Mouse (Mus musculus) lung, postnatal 0 days (tissue): ENCODE measurements around the gene Kcnn4.

Source experiments
- CTCF ChIP-seq: IDR thresholded peaks from 2 replicates; pipeline ENCODE4 v1.5.1; 2016; ENCODE audit warnings: antibody characterized with exemption, mild to moderate bottlenecking
- EP300 ChIP-seq: IDR thresholded peaks from 2 replicates; pipeline ENCODE4 v1.6.1; 2016; ENCODE audit warnings: antibody characterized with exemption, mild to moderate bottlenecking, control low read depth

DNA sequence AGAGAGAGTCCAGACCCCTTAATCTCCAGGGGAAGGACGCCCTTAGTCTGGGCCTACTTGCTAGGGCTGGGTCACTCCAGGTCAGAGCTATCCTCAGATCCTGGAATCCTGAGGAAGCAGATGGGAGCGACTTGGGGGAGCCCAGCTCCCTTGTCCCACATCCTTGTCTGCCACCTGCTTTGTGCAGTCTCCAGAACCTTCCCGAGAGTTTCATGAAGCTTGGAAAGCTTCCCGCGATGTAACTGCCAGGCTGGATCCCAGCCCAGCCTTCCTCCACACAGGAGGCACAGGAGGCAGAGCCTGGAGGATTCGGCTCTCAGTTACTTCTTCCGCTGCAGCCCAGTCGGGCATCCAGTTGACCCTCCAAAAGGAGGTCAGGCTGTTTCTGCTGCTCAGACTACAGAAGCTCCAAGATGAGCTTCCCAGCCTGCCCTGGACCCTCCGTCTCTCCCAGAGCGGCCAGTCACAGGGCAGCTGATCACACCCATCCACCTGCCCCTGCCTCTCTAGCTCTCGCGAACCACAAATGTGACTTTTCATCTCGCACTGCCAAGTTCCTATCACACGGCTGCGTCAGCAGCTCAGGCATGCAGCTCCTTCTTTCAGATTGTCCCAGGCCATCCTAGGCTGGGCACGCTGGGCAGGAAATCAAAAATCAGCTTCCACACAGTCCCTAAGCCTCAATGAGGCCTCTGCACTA, 59.5 kb downstream of the Kcnn4 start:
- TF ChIP-seq CTCF (no peak), EP300 (no peak)
